27 mouse cellular contexts compared by ENCODE assay signal in the genomic region with DNA sequence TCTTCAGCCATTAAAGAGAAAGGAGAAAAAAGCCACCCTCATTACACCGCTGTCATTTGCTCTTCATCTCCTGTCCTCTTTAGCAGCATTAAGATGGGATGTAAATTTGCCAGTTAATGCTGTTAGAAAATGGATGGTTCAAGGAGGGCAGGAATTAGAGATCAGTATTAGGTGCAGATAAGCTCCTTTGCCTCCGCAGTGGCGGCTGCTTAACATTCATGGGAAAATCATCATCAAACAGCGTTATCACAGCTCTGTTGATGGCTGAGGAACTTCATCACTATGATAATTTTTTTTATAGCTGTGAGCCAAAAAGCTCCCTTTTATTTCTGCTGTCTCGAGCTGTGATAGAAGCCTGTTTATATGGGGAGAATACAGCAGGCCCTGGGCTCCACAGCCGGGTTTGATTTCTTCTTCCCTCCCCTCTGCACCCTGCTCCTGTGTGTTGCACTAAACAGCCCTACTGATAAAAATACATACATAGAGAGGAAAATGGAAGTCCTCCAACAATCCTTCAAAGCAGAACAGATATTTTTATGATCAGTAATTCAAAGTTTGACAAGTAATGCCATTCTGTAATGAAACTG.
DNase-seq lines count a peak whose midpoint lies in the region; ATAC-seq lines count a peak whose summit lies in the region.
"Had no signal": no experiment of that assay in that cellular context is flagged by ENCODE, and none has a peak within 500 bp of the region (broad histone marks: within the 10 kb centered on the region; RNA-seq: fewer than 3 reads in every experiment).

No protein-coding gene starts in this region.

- no peaks in the 10 kb centered on the region for H3K36me3 ChIP-seq in forebrain, embryonic 13.5 days (ENCODE audit: poor library complexity, severe bottlenecking)
- no peaks in the 10 kb centered on the region for H3K36me3 ChIP-seq in forebrain, embryonic 10.5 days (replicated peaks)
- H3K36me3 ChIP-seq in neural tube, embryonic 13.5 days, result no peaks in the 10 kb centered on the region
- H3K36me3 ChIP-seq in hindbrain, embryonic 15.5 days, result no peaks in the 10 kb centered on the region
- no peaks in the 10 kb centered on the region for H3K36me3 ChIP-seq in neural tube, embryonic 14.5 days (ENCODE audit: control insufficient read depth, insufficient read depth, low read length)
- H3K36me3 ChIP-seq: embryonic facial prominence, embryonic 10.5 days; heart, embryonic 13.5 days; limb, embryonic 10.5 days; liver, embryonic 15.5 days had no signal

- 0 out of 2 replicates have a peak overlapping the region, but pooled peaks have one; percentile 10 for H3K27ac ChIP-seq in forebrain, embryonic 13.5 days
- no peak overlapping the region for H3K27ac ChIP-seq in forebrain, embryonic 10.5 days
- H3K27ac ChIP-seq in neural tube, embryonic 13.5 days (replicated peaks), result peak overlapping the region; percentile 11; the same call in 1 of the 2 replicates
- peak overlapping the region; percentile 34; the same call in 1 of the 2 replicates for H3K27ac ChIP-seq in hindbrain, embryonic 15.5 days (replicated peaks)
- H3K27ac ChIP-seq in neural tube, embryonic 14.5 days (ENCODE audit: low read depth, low read length), result peak overlapping the region; percentile 52
- H3K27ac ChIP-seq: embryonic facial prominence, embryonic 10.5 days; heart, embryonic 13.5 days; left cerebral cortex, adult 2 months; limb, embryonic 10.5 days; liver, embryonic 15.5 days; macrophage; stomach, postnatal 0 days had no signal

- DNase-seq in forebrain, embryonic 10.5 days (ENCODE audit: extremely low spot score, low spot score), result no peak
- DNase-seq in neural tube, embryonic 10.5 days (ENCODE audit: extremely low spot score, low spot score), result no peak
- DNase-seq in c-Kit-positive CD71-positive TER-119-positive erythroid progenitor cells, embryonic 14.5 days (ENCODE audit: low spot score), result no peak
- DNase-seq in adrenal gland, postnatal 4 days (ENCODE audit: low spot score in 2 of 2), result no peak
- DNase-seq: adrenal gland, postnatal 10 days; cerebellum, adult 11-12 months; cerebellum, postnatal 10 days; gastrocnemius, postnatal 25 days; heart, adult 18-20 months; heart, postnatal 14 days; kidney, adult 11 months; kidney, postnatal 10 days; liver; right cerebral cortex, adult 18-20 months; thymus, adult 2 months; thymus, postnatal 4 days had no signal

- H3K9me3 ChIP-seq in forebrain, embryonic 13.5 days (replicated peaks), result no peaks in the 10 kb centered on the region
- no peaks in the 10 kb centered on the region for H3K9me3 ChIP-seq in forebrain, embryonic 10.5 days
- H3K9me3 ChIP-seq in neural tube, embryonic 13.5 days, result no peaks in the 10 kb centered on the region
- no peaks in the 10 kb centered on the region for H3K9me3 ChIP-seq in hindbrain, embryonic 15.5 days
- H3K9me3 ChIP-seq in neural tube, embryonic 14.5 days (ENCODE audit: control insufficient read depth, low read length), result no peaks in the 10 kb centered on the region
- H3K9me3 ChIP-seq: embryonic facial prominence, embryonic 10.5 days; heart, embryonic 13.5 days; limb, embryonic 10.5 days; liver, embryonic 15.5 days had no signal

- no peak overlapping the region for H3K4me3 ChIP-seq in forebrain, embryonic 13.5 days
- H3K4me3 ChIP-seq in forebrain, embryonic 10.5 days, result no peak overlapping the region
- no peak overlapping the region for H3K4me3 ChIP-seq in neural tube, embryonic 13.5 days
- no peak overlapping the region for H3K4me3 ChIP-seq in hindbrain, embryonic 15.5 days
- no peak overlapping the region for H3K4me3 ChIP-seq in neural tube, embryonic 14.5 days (ENCODE audit: low read depth, low read length)
- H3K4me3 ChIP-seq: embryonic facial prominence, embryonic 10.5 days; heart, embryonic 13.5 days; left cerebral cortex, adult 2 months; limb, embryonic 10.5 days; liver, embryonic 15.5 days had no signal

- H3K4me1 ChIP-seq in forebrain, embryonic 13.5 days, result peaks cover 4% of the 10 kb centered on the region; the same call in 1 of the 2 replicates
- H3K4me1 ChIP-seq in forebrain, embryonic 10.5 days, result no peaks in the 10 kb centered on the region
- H3K4me1 ChIP-seq in neural tube, embryonic 13.5 days (replicated peaks), result no peaks in the 10 kb centered on the region
- H3K4me1 ChIP-seq in hindbrain, embryonic 15.5 days (replicated peaks), result no peaks in the 10 kb centered on the region
- H3K4me1 ChIP-seq in neural tube, embryonic 14.5 days (ENCODE audit: control insufficient read depth, insufficient read depth, low read length), result 0 out of 2 replicates have a peak, but pooled peaks cover 2% of the 10 kb centered on the region
- H3K4me1 ChIP-seq: embryonic facial prominence, embryonic 10.5 days; limb, embryonic 10.5 days; liver, embryonic 15.5 days had no signal

- H3K27me3 ChIP-seq in forebrain, embryonic 13.5 days, result peaks cover 7% of the 10 kb centered on the region; the same call in 1 of the 2 replicates
- no peaks in the 10 kb centered on the region for H3K27me3 ChIP-seq in forebrain, embryonic 10.5 days (ENCODE audit: poor library complexity, severe bottlenecking)
- H3K27me3 ChIP-seq in neural tube, embryonic 13.5 days, result no peaks in the 10 kb centered on the region; the same call in 1 of the 2 replicates
- no peaks in the 10 kb centered on the region for H3K27me3 ChIP-seq in hindbrain, embryonic 15.5 days
- H3K27me3 ChIP-seq in neural tube, embryonic 14.5 days (ENCODE audit: control insufficient read depth, insufficient read depth, low read length), result no peaks in the 10 kb centered on the region

- no peak overlapping the region for H3K9ac ChIP-seq in forebrain, embryonic 13.5 days
- no peak overlapping the region for H3K9ac ChIP-seq in neural tube, embryonic 13.5 days
- no peak overlapping the region for H3K9ac ChIP-seq in hindbrain, embryonic 15.5 days
- H3K9ac ChIP-seq in neural tube, embryonic 14.5 days (replicated peaks; ENCODE audit: low read depth, low read length), result no peak overlapping the region
- H3K9ac ChIP-seq: heart, embryonic 13.5 days; liver, embryonic 15.5 days had no signal

- ATAC-seq in forebrain, embryonic 13.5 days, result peak; percentile 43; the same call in 1 of the 2 replicates
- peak; percentile 75; the same call in 1 of the 2 replicates for ATAC-seq in neural tube, embryonic 13.5 days (ENCODE audit: low read depth)
- ATAC-seq in hindbrain, embryonic 15.5 days (ENCODE audit: low FRiP score, low read depth), result no peak
- no peak for ATAC-seq in neural tube, embryonic 14.5 days (ENCODE audit: low read depth)

- H3K4me2 ChIP-seq in forebrain, embryonic 13.5 days, result no peak overlapping the region
- H3K4me2 ChIP-seq in neural tube, embryonic 13.5 days, result no peak overlapping the region
- H3K4me2 ChIP-seq in hindbrain, embryonic 15.5 days, result no peak overlapping the region
- H3K4me2 ChIP-seq in neural tube, embryonic 14.5 days (ENCODE audit: low read depth, low read length), result no peak overlapping the region
- H3K4me2 ChIP-seq: heart, embryonic 13.5 days; liver, embryonic 15.5 days had no signal

- 39% methylated on average over 6 of the region's 6 CpGs for WGBS in forebrain, embryonic 13.5 days
- WGBS in forebrain, embryonic 10.5 days, result 58% methylated on average over 6 of the region's 6 CpGs
- WGBS in neural tube, embryonic 13.5 days, result 45% methylated on average over 6 of the region's 6 CpGs
- 48% methylated on average over 6 of the region's 6 CpGs for WGBS in hindbrain, embryonic 15.5 days
- 41% methylated on average over 6 of the region's 6 CpGs for WGBS in neural tube, embryonic 14.5 days

Comparison
In these comparisons a context has a peak if more than half of its experiments do, and no peak if none do; other contexts are left out.
1. ATAC-seq: peak in forebrain, embryonic 13.5 days (single experiment) and neural tube, embryonic 13.5 days (single experiment); none in hindbrain, embryonic 15.5 days (single experiment) and neural tube, embryonic 14.5 days (single experiment).